Mouse (Mus musculus): ENCODE data around the gene Magi1.

Magi1 gene

DNA sequence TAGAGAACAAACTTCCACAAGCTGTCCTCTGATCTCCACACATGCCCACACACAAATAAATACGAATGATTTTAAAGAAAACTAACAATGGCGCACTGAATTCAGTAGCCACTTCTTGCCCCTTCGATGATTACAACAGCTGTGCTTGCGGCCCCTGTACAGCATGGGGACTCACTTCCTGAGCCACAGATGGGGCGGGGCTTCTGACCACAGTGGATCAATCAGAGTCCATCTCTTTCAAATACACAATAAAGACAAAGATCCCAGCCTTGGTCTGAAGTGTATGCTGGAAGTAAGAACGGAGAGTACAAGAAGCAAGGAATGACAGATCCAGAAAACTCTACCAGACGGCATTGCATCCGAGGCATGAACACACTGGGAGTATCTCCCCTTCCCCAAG, 120.8 kb downstream of the Magi1 start:
- in situ Hi-C loops (cut with MboI), result no loop called here

DNA sequence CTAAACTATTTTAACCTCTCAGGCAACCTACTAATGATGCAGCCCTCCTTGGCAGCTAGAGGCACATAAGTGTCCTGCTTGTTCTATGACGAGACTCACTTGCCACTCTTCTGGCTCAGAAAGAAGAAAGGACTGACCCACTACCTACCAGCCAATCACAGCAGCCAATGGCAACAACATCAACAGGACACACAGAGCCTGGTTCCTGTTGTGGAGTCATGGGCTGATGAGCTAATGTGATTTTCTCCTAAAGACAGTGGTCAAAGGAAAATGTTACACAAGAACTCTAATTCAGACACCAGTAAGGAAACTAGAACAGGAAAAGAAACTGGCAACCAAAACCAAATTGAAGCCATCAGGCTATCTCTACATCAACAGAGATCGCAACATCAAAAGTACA, 124.5 kb downstream of the Magi1 start:
- in situ Hi-C loops (cut with MboI), result no loop called here

DNA sequence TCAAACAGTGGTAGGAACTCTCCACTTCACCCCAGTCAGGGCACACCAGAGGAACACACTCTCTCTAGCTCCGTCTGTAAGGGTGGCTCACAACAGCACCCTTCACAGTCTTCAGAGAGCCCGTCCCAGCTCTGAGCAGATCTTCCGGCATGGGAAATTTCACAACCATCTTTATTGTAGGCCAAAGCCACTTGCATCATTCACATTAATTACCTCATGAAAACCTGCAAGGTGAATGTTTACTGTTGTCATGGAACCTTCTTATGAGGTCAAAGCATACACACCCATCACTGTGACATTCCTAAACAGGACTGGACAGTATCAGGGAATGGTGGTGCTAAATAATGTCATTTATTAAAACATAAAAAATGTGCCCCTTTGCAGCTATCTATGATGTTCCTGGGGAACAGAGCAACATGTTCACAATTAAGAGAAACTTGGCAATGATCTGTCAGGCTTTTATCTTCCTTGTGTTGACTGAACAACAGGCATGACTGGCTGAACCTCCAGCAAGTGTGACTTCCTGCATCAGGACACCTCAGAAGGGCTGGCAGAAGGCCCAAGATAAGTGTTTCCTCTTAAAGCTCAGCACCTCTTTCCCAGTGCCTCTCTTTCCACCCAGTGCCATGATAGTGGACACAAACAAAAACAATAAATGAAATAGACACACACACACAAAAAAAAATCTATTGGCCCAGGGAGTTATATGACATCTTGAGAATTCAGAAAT, 125.4 kb downstream of the Magi1 start:
- in situ Hi-C loops (cut with MboI), result no loop called here

DNA sequence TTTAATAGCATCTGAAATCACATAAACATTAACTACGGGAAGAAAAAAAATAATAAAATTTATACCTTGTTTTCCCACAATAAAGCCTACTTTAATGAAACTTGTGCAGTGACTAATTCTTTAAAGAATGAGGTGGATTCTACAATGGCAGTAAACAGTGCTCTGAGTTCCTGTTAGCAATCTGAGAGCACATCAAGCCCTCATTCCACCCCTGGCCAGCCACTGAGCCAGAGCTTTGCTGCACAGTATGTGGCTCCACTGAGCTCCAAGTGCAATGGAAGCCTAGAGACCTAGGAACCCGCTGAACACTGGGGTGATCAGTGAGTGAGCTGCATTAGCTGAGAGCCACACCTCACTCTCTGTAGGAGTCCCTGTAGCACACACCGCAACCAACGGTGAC, 127.7 kb downstream of the Magi1 start:
- in situ Hi-C loops (cut with MboI), result no loop called here

DNA sequence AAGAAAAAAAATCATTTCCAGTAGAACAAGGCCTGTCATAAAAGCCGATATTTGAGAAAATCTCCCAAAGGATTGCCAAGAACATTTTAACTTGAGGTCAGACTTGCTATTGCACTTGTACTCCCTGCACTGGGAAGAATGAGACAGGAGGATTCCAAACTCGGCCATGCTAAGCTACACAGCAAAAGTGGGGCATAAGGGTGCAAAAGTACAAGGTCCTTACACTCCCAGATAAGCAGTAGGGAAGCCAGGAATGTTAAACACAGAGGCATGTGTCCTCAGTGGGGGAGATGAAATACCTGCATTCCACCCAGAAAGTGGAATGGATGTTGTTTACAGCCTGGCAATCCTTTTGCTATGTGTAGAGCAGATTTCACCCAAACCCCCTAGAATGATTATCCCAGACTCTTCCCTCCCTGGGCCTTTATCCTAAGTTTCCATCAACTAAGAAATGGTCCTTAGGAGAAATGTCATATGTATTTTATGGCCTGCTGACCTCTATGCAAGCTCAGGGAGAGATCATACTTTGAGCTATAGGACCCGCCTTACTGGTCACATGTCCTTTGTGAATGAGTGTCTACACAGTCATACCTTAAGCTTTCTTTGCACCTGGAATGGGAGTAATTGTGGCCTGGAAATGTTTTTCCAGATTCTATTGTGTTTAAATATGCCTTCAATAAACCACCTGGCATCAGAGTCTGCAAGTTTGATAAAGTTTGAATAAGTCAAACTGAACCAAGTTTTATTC, 128.7 kb downstream of the Magi1 start:
- in situ Hi-C loops (cut with MboI), result no loop called here

DNA sequence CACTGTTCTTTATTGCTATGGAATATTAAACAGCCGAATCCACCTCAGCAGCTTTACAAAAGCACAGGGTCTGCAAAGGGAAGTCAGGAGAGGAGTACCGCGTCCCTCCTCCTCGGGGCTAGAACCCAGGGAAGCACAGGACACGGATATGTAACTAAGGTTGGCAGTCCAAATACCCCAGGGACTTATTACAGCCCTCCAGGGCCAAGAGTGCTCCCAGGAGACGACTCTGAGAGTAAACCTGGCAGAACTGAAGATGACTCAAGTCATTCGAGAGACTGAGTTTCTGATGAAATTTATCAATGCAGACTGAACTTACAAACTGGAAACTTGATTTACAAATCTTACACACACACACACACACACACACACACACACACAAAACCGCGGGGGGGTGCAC, 130.8 kb downstream of the Magi1 start:
- in situ Hi-C loops (cut with MboI), result no loop called here

DNA sequence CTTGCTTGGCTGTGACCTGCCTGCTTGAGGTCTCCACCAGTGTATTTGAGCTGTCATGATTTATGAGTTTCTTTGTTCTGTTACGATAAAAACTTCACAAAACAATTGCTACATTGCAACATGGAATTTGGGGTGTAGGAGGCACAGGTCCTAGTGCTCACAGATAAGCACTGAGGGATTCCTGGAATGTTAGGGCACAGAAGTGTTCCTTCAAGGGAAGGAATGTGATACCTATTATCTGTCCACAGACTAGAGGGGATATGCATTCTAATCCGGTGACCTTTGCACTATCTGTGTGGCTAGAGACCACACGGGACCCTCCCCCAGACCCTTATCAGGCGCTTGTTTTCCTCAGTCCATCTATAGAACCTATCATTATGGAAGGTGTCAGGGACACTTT, 132.8 kb downstream of the Magi1 start:
- in situ Hi-C loops (cut with MboI), result no loop called here

DNA sequence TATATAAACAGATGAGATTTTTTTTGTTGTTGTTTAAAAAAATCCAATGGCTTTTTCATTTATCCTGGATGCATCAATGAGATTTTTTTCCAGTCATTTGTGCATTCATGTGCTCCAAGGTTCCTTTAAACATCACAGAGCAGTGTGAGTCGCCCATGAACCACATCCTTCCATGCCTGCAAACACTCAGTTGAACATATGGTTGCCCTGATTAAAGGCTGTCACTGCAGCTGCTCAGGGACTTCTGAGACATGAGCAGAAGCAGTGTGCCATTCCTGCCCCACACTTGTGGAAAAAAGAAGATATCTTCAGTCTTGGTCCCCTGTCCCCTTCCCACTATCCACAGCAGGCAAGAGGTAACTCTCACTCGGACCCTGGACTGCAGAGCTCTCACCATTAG, 133.9 kb downstream of the Magi1 start:
- in situ Hi-C loops (cut with MboI), result no loop called here

DNA sequence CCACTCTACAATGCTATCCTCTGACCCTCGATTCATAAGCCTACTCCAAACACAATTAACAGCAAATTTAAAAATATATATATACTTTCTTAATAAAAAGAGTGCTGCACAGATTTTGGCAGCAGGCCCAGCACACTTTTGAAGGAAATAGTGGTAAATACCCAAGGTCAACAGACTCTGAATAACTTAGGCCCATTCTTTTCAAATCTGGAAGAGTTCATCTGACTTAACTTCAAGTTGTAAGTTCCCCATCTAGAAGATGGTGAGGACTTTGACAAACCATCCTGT, 137.6 kb downstream of the Magi1 start:
- in situ Hi-C loops (cut with MboI), result no loop called here

DNA sequence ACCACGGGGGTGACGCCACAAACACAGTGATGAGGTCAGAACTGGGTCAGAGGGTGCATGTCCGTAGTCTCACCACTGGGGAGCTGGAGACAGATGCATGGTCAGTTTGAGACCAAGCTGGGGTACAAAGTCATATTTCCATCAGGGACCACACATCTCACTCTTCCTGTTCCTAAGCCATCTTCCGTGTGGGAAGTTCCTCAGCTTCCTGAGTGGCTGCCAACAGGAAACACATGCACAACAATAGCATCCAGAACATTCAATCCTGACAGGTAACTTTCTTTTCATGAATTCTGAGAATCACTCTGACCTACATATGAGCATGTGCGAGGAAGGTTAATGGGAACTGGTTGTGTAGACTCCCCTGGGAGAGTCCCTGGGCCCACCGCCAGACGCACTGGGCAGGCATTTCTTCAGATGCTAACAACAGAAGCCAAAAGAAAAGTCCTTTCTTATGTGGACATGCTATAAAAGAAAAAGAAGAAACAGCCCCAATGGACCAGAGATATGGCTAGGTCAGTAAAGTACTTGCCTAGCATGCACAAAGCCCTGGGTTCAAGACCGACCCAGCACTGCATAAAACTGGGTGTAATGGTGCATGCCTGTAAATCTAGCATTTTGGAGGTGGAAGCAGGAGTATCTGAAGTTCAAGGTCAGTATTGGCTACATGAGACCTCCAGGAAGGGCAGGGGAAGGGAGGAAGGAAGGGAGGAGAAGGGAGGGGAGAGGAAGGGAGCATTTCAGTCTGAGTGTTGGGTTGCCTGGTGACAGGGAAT, 138.1 kb downstream of the Magi1 start:
- in situ Hi-C loops (cut with MboI), result no loop called here

DNA sequence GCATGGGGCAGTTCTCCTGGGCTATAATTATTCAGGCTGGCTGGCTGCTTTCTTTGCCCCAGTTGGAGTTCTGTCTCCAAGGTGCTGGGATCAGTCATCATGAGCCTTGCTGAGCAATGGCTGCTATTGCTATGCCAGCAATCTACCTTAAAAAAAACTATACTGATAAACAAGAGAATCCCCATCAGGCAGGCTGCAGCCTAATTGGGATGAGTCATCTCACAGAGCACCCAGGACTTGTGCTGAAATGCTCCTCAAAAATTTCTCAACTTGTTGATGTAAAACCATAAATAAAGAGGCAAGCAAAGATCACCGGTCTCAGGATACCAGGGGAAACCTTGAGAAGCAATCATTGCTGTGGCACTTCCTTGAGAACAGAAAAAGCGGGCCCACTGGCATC, 141.2 kb downstream of the Magi1 start:
- in situ Hi-C loops (cut with MboI), result no loop called here

DNA sequence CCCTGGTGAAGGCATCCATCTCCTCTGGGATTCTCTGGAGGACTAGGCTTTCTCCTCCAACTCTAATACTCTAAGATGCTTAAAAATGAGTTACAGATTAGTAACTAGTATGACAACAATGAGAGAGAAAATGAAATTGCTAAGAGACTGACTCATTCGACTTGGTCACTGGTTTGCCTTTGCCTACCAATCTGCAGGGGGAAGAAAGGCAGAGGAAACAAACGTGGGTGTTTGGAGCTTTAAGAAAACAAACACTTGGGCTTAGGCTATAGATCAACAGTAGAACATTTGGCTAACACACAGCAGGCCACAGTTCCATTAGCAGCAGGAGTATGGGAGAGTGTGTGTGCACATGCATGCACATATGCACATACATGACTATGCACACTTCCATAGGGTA, 142.2 kb downstream of the Magi1 start:
- in situ Hi-C loops (cut with MboI), result no loop called here

DNA sequence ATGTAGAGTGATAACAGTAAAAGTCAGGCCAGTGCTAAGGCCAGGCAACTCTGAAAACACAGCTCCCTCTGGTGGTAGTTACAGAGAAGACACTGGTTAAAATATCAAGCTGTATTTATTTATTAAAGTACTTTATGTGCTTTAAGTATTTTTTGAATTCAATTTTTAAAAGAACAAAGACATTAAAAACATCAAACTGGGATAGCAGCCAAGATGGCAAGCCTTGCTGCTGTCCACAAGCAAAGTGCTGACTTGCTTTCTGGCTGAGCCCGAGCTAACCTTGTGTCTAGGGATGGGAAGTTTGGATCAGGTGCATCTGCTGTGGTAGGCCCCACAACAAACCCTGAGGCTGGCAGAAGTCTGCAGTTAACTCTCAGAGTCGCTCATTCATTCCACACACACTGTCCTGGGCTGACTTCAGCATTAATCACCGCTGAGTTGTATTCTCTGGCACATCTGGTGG, 143.7 kb downstream of the Magi1 start:
- in situ Hi-C loops (cut with MboI), result no loop called here

DNA sequence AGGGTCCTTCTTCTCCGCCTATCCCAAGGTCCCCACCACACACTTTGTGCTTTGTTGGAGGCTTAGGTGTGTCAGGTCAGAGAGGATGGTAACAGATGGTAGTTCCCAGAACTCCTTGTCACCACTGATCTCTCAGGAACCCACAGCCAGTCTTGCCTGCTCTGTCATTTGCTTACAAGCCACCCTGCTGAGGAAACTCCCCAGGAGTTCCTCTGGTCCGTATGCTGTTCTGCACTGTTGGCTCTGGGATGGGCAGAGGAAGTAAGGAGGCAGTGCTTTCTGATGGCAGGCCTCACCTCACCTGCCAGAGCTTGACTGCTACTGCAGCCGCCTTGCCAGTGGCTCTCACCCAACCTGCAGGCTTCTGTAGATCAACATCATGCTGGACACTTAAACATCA, 147.0 kb downstream of the Magi1 start:
- in situ Hi-C loops (cut with MboI), result no loop called here

DNA sequence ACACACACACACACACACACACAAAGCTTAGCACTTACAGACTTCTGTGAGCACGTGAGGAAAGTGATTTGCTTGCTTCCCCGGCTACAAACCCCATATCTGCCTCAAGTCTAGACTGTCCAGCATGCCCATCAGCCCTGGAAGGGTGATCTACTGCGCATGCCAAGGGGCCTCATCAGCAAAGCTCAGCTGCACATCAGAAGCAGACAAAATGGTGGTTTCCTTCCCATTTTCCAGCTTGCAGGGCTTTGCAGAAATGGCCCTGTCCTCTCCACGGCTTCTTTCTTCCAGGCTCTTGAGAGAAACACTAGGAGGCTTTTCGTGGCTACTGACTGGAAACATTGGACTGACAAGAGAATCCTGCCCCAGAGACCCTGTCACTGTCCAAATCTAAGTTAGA, 149.6 kb downstream of the Magi1 start:
- in situ Hi-C loops (cut with MboI), result no loop called here

DNA sequence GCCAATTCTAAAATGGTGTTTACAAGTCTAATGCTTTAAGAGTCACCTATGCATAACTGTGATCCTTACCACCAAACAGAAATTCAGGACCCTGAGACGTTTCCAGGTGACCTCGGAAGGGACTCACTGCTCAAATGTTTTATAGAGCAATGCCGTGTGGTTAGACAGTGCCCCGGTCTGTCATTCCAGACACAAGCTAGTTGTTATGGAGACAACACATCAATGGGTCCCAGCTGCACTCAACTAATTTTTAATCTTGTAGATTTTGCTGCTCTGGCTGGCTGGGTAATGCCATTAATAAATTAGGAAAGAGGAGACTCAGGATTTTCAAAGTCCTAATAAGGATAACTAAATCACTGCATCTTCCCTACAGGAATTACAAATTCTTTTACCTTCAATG, 151.7 kb downstream of the Magi1 start:
- in situ Hi-C loops (cut with MboI), result no loop called here

DNA sequence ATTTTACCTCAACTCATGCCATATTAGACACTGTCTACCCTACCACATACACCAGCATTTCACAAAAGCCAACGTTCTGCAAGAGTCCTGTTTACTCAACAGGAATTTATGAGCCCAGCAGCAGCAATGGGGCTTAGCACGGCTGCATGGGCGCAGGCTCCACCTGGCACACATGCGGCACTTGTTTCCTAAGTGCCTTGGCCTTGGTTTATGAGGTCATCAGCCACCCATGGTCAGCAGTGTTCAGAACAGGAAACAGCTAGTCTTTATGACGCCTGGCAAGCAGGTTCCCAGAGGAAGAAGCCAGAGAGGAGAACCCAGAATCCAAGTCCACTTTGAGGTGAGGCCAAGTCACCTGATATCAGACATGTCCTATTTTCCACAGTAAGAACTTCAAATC, 153.3 kb downstream of the Magi1 start:
- in situ Hi-C loops (cut with MboI), result no loop called here

DNA sequence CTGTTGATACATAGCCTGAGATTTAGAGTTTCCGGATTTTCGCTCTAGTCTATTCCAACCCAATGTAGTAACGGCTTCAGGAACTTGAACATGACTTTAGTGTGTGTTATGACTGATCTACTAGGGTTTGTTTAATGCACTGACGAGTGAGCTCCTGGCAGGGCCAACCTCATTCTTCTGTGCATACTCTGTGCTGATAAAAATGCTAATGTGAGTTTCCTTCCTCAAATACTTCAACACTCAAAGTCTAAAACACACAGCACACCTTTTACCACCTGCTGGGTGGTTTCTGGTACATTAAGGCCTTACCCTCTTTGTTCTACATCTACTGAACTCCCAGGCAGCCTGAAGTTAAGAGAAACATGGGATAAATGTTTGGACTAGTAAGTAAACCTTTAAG, 157.0 kb downstream of the Magi1 start:
- in situ Hi-C loops (cut with MboI), result no loop called here

DNA sequence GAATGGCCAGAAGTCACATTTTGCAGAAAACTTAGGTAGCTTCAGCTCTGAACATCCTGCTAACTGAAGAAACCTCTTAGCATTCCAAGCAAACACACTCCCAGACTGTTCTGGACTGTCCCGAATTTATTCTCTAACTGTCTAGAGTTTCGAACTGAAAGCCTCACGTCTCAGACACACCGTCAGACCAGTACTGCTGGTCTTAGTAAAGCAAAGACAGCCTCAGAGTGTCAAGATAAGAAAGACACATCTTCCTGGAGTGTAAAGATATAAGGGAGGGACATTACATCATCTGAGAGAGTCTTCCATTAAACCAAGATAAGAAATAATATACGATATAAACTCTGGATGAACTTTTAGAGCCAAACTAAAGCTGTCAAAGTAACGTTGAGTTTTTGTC, 158.6 kb downstream of the Magi1 start:
- in situ Hi-C loops (cut with MboI), result no loop called here

DNA sequence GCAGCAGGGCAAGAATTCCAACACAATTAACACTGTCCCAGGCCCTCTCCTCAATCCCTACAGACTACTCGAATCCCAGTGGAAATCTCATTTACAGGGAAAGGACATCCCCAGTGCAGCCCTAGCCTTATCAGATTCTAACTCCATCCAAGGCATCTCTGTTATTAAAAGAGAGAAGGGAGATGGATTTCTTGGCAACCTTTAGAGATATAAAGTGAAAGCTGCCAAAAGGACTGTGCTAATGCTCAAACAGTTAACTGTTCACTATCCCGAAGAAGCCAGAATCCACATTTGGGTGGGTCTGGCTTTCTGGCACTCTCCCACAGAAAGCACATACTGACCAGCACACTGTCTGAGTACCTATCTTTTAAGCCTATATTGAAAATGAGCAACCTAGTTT, 159.4 kb downstream of the Magi1 start:
- in situ Hi-C loops (cut with MboI), result no loop called here

DNA sequence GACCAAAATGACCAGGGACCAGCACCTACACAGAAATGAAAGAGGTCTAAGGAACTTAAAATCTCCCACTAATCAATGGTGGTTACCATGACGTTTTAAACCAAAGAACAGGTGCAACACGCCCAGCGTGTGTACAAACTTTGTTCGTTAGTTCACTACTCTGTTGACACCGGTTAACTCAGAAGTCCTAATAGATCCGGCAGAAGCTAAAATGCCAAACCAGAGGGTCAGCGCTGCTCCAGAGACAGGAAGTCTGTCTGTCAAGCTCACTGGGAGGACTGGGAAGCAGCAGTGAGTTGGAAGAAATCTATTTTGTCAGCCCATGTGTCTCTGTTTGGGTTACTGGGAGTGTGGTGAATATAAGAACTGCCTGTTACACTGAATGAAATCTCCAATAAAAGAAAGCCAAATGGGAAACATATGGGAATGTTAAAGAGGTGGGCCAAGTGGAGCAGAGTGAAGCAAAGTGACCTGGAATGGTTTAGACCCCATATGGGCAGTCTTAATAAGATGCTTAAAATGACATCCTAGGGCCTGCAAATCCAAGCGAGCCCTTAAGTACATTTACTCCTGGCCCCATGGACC, 161.1 kb downstream of the Magi1 start:
- in situ Hi-C loops (cut with MboI), result no loop called here

DNA sequence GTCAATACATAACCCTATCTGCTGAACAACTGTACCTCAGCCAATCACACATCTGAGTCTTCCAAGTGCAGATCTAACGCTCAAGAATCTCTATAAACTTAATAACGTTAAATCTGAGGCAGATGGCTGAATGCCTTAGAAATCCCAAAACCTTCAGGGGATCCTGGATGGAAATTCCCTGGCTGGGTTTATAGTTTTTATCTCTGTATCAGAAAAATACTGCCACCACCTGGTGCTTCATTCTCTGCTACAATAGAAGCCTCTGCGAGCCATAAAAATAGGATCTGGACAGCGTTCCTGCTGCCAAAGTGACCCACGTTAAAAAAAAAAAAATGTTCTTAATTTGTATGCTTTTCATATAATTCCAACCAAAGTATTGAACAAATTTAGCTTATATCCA, 162.2 kb downstream of the Magi1 start:
- in situ Hi-C loops (cut with MboI), result no loop called here
